Mouse (Mus musculus): Measurements from ENCODE around the gene Olfml3. TPM values are rescaled to one million over a fixed set of nuclear protein-coding genes. Genes with fewer than 3 reads are reported as not detected.

Olfml3 gene
- polyA plus RNA-seq, 1 experiment from 2014 or later, result 71.8 TPM

DNA sequence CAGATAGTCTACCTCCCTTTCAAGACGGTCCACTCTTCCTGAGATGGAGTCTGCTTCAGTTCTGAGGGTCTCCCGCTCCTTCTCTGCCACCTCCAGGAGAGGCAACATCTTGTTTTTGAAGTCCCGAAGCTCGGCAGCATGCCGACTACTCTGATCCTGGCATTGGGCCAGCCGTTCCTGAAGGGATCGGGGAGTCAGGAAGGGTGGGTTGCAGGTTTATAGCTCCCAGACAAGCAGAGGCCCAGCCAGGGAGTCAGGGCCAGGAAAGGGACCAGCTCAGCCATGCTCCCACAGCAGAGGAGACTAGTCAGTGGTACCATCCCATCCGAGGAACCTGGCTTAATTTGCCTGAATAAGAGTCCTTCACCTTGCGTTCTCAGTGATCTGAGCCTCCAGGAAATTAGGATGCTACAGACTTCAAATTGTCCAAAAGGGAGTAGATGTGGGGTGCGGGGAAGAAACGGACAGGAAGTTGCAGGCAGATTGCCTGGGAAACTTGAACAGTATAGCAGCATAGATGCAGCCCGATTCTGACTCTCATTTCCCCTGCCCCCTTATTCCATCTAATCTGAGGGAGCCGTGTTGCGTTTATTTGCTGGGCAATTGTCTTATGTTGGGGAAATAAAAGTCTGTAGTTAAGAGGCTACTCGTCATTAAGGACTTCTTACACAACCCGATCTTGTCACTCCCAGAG, 593 bp downstream of the Olfml3 start:
- Histone ChIP-seq H3K9ac (peak overlapping the region; percentile 29), H3K4me2 (peak overlapping the region; percentile 52), H3K4me3 (peak overlapping the region; percentile 47), H3K27me3 (no peaks in the 10 kb centered on the region), H3K36me3 (peaks cover 6% of the 10 kb centered on the region; the same call in 1 of the 2 replicates), H3K4me1 (peaks cover 56% of the 10 kb centered on the region), H3K27ac (peak overlapping the region; percentile 96), H3K9me3 (no peaks in the 10 kb centered on the region)
- WGBS, result 14% methylated on average over 16 of the region's 16 CpGs
- ATAC-seq (ENCODE audit: insufficient number of reproducible peaks, low FRiP score, low TSS enrichment, low read depth), result no peak; the same call in 1 of the 2 replicates

DNA sequence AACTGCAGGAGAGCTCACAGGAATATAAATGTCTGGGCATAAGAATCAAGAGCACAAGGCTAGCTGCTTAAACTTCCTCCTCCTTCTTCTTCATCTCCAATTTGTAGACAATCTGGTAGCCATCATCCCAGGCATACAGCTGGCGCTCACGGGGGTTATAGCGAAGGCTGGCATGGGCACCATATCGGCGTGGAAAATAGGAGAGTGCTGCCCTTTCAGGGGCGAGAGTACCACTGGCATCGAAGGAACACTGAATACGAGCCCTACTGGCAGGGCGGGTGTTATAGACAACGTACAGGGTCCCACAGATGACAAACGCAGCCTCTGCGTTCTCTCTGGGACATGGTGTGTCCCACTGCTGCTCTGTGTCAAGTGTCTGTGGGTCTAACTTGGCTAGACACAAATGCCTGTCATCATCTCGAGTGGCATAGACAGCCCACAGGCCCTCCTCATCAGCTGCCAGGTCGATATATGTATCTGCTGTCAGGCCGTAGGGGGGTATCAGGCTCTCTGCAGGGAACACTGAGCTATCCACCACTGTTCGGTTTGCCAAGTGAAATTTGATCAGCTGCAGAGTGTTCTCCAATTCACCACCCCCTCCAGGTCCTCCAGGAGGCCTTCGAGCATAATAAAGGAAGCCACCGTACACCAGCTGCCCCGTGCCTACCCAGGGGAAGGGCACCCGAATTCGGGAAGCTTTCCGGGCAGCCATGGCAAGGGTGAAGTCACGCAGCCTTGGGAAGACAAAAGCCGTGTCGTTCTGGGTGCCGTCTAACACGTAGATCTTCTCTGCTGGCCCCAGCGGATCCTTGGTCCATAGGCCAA, 1.8 kb downstream of the Olfml3 start:
- Histone ChIP-seq H3K4me3 (peak overlapping the region; percentile 47), H3K4me2 (peak overlapping the region; percentile 52), H3K4me1 (peaks cover 56% of the 10 kb centered on the region), H3K27ac (peak overlapping the region; percentile 96), H3K36me3 (no peaks in the 10 kb centered on the region; the same call in 1 of the 2 replicates), H3K9ac (0 out of 2 replicates have a peak overlapping the region, but pooled peaks have one; percentile 20), H3K9me3 (no peaks in the 10 kb centered on the region), H3K27me3 (no peaks in the 10 kb centered on the region)
- no peak for ATAC-seq (ENCODE audit: insufficient number of reproducible peaks, low FRiP score, low TSS enrichment, low read depth)
- WGBS, result 47% methylated on average over 28 of the region's 28 CpGs

- Histone ChIP-seq H3K4me1 (peaks cover 56% of the 10 kb centered on the region), H3K36me3 (no peaks in the 10 kb centered on the region; the same call in 1 of the 2 replicates), H3K27ac (peak overlapping the region; percentile 96), H3K9ac (0 out of 2 replicates have a peak overlapping the region, but pooled peaks have one; percentile 17), H3K9me3 (no peaks in the 10 kb centered on the region), H3K4me2 (peak overlapping the region; percentile 52), H3K27me3 (no peaks in the 10 kb centered on the region), H3K4me3 (peak overlapping the region; percentile 47)
- no peak for ATAC-seq (ENCODE audit: insufficient number of reproducible peaks, low FRiP score, low TSS enrichment, low read depth)
- WGBS, result 13% methylated on average over 11 of the region's 11 CpGs
These were observed 2.9 kb downstream of the Olfml3 start for GRCm38 (mm10) chr3:103734696-103735519.

DNA sequence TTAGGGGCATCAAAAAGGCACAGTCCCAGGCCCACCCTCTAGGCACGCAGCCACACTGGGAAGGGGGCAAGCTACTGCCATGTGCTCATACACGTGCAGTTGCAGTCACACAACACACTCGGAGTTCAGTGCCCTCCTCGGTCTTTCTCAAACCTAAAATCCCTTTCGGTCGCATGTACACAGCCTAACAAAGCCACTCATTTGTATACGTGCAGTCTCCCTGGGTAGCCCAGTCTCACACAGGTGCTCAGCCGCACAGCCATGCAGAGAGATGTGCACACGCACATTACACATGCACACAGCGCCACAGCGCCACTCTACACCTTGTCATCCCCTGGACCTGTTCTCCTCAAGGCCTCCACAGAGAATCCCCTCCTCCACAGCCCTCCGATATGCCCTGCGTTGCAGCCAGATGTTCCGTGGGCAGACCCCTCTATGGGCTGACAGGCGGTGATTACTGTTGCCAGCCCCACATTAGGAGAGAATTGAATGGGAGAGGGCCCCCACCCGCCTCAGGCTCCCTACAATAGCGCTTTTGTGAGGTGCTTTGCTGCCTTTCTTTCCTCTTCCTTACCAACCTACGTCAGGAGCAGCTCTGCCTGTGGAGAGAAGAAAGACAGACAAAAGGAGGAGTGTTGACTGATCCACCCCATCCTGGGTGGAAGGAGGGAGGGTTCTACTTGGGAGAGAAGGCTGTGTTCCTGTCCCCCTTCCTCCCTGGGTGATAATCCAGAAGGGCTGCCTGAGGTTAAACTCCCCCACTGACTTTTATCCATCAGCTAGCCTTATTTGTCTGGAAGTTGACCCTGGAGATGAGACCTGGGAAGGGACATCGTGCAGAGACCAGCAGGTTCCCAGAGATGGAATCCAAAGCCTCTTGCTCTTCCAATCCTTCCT, 3.8 kb downstream of the Olfml3 start:
- Histone ChIP-seq H3K4me1 (peaks cover 54% of the 10 kb centered on the region), H3K4me2 (peak overlapping the region; percentile 52), H3K9ac (0 out of 2 replicates have a peak overlapping the region, but pooled peaks have one; percentile 17), H3K36me3 (no peaks in the 10 kb centered on the region; the same call in 1 of the 2 replicates), H3K27ac (peak overlapping the region; percentile 96), H3K9me3 (no peaks in the 10 kb centered on the region), H3K27me3 (no peaks in the 10 kb centered on the region), H3K4me3 (peak overlapping the region; percentile 18)
- 32% methylated on average over 19 of the region's 19 CpGs for WGBS
- no peak for ATAC-seq (ENCODE audit: insufficient number of reproducible peaks, low FRiP score, low TSS enrichment, low read depth)

DNA sequence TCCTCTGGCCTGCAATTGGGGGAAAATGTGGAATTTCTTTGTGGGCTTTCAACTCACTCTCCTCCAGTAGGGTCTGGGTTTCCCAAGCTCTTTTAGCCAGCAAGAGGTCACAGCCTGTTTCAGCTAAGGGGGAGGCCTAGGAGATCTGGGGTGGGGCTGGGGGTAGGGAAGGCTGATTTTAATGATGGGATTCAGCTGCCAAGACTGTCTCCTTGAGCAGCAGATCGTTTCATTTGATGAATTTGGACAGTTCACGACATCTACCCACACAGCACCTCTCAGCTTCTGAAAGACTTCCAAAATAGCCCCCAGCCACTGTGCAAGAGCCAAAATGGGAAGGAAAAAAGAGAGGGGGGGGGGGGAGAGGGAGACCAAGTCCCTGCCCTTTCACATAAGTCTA, 4.6 kb downstream of the Olfml3 start:
- no peak for ATAC-seq (ENCODE audit: insufficient number of reproducible peaks, low FRiP score, low TSS enrichment, low read depth)
- Histone ChIP-seq H3K4me2 (no peak overlapping the region), H3K36me3 (no peaks in the 10 kb centered on the region; the same call in 1 of the 2 replicates), H3K27me3 (no peaks in the 10 kb centered on the region), H3K4me1 (peaks cover 49% of the 10 kb centered on the region), H3K9me3 (no peaks in the 10 kb centered on the region), H3K27ac (peak overlapping the region; percentile 96), H3K9ac (no peak overlapping the region), H3K4me3 (no peak overlapping the region)
- WGBS, result 7% methylated on average over 2 of the region's 2 CpGs

DNA sequence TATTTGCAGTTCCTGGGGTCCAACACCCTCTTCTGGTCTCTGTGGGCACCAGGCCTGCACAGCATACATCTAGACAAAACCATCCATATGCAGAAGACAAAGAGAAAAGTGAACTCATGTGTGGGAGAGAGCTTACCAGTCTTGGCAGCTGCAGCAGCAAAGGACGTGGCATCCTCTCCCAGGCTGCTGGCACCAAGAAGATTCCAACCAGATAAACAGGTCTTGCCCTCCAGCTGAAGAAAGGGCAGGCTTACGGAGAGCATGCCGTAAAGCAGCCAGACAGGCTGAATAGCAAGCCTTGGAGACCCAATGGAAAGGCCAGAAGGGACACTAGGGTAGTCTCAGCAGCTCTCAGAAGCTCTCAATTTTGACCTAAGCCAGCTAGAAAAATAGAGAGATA, 5.7 kb downstream of the Olfml3 start:
- Histone ChIP-seq H3K27ac (no peak overlapping the region), H3K4me2 (no peak overlapping the region), H3K36me3 (no peaks in the 10 kb centered on the region; the same call in 1 of the 2 replicates), H3K9me3 (no peaks in the 10 kb centered on the region), H3K4me1 (peaks cover 45% of the 10 kb centered on the region), H3K27me3 (no peaks in the 10 kb centered on the region), H3K9ac (no peak overlapping the region), H3K4me3 (no peak overlapping the region)
- ATAC-seq (ENCODE audit: insufficient number of reproducible peaks, low FRiP score, low TSS enrichment, low read depth), result no peak
- WGBS, result 72% methylated on average over 3 of the region's 3 CpGs

GRCm38 (mm10) chr3:103729850-103730249, 8.0 kb downstream of the Olfml3 start:
- no peaks in the 10 kb centered on the region; the same call in 1 of the 2 replicates for H3K36me3 ChIP-seq
- no peaks in the 10 kb centered on the region for H3K27me3 ChIP-seq
- no peak overlapping the region for H3K27ac ChIP-seq
- no peak for ATAC-seq (ENCODE audit: insufficient number of reproducible peaks, low FRiP score, low TSS enrichment, low read depth)
- WGBS, result 82% methylated on average over 9 of the region's 9 CpGs
- H3K4me3 ChIP-seq, result no peak overlapping the region
- H3K9me3 ChIP-seq, result no peaks in the 10 kb centered on the region
- H3K9ac ChIP-seq, result no peak overlapping the region
- H3K4me1 ChIP-seq, result peaks cover 23% of the 10 kb centered on the region
- no peak overlapping the region for H3K4me2 ChIP-seq

DNA sequence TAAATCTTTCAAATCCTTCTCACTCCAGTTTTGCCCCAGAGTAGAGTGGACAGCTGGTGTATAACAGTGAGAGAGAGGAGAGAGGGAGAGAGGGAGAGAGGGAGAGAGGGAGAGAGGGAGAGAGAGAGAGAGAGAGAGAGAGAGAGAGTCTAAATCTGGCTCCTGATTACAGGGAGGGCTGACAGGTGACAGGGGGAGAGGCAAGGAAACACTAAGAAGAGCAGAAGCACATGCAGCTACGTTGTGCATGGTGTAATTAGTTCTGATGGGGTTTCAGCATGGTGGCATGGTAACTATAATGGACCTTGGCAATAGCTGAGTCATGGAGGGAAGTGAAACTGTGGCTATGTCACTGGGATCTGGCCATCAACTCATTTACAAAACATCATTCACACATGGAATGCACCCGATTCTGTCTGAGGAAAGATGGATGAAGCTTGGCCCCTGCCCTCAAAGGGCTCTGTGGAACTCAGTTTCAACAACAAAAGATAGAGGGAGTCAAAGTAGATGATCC, 9.9 kb downstream of the Olfml3 start:
- 49% methylated on average over 2 of the region's 2 CpGs for WGBS

GRCm38 (mm10) chr3:103726642-103727041, 11.2 kb downstream of the Olfml3 start:
- 44% methylated on average over 3 of the region's 3 CpGs for WGBS
- Histone ChIP-seq H3K4me3 (no peak overlapping the region), H3K4me1 (no peaks in the 10 kb centered on the region; the same call in 1 of the 2 replicates), H3K9ac (no peak overlapping the region), H3K4me2 (no peak overlapping the region), H3K9me3 (no peaks in the 10 kb centered on the region), H3K27ac (no peak overlapping the region), H3K27me3 (no peaks in the 10 kb centered on the region), H3K36me3 (no peaks in the 10 kb centered on the region)
- ATAC-seq (ENCODE audit: insufficient number of reproducible peaks, low FRiP score, low TSS enrichment, low read depth), result no peak

More for the DNA sequence above, 9.9 kb downstream of the Olfml3 start:
- Histone ChIP-seq H3K36me3 (no peaks in the 10 kb centered on the region; the same call in 1 of the 2 replicates), H3K4me1 (peaks cover 4% of the 10 kb centered on the region), H3K9ac (no peak overlapping the region), H3K9me3 (no peaks in the 10 kb centered on the region), H3K27me3 (no peaks in the 10 kb centered on the region), H3K4me3 (no peak overlapping the region), H3K27ac (no peak overlapping the region), H3K4me2 (no peak overlapping the region)
- ATAC-seq (ENCODE audit: insufficient number of reproducible peaks, low FRiP score, low TSS enrichment, low read depth), result no peak

DNA sequence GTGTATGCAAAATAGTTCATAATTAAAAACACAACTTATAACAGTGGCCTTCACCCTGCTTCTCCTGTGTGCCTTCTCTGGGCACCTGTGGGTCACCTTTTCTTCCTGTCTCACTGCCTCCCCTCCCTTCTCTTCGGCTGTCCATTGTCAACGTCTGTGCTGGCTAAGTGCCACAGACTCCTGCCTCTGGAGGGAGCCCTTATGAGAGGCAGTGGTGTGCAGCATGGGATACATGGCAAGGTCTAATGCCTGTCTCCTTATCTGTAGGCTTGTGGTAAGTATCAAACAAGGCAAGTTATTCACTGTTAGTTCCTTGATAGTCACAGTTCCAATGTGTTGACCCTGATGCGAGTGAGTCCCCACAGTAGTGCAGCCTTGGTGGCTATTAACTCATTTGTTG, 13.7 kb downstream of the Olfml3 start:
- no peak overlapping the region for H3K9ac ChIP-seq
- H3K27me3 ChIP-seq, result no peaks in the 10 kb centered on the region
- no peak overlapping the region for H3K4me2 ChIP-seq
- peaks cover 3% of the 10 kb centered on the region; the same call in 1 of the 2 replicates for H3K4me1 ChIP-seq
- H3K27ac ChIP-seq, result no peak overlapping the region
- ATAC-seq (ENCODE audit: insufficient number of reproducible peaks, low FRiP score, low TSS enrichment, low read depth), result no peak
- H3K4me3 ChIP-seq, result no peak overlapping the region
- 57% methylated on average over 3 of the region's 3 CpGs for WGBS
- no peaks in the 10 kb centered on the region for H3K36me3 ChIP-seq
- no peaks in the 10 kb centered on the region for H3K9me3 ChIP-seq

All from limb, embryonic 15.5 days (tissue).